In the genomic region with DNA sequence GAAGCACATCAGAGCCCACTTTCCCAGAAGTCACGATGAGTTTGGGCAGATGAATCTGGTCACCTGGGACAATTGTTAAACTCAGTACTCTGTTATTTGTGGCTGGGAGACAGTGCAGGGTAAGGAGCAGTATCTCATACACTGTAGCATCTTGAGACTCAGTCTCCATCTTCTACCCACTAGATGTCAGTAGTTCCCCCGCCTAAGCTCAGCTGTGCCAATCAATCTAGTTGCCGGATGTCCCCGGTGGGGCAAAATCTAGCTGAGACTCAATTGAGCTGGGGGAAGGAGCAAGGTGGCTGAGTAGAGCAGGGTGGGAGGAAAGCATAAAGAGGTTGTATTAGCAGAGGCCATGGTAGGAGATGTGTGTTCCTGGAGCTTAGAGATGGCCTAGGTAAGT, we compare ENCODE assay signal across 11 mouse cellular contexts. TPM values are rescaled to one million over a fixed set of nuclear protein-coding genes. Genes with fewer than 3 reads are reported as not detected.
DNase-seq lines count a peak whose midpoint lies in the region; ATAC-seq and TF ChIP-seq lines count a peak whose summit lies in the region.
"Had no signal": no experiment of that assay in that cellular context is flagged by ENCODE, and none has a peak within 500 bp of the region (broad histone marks: within the 10 kb centered on the region; RNA-seq: fewer than 3 reads in every experiment).

No protein-coding gene starts in this region.

- no peak overlapping the region for H3K27ac ChIP-seq in heart, postnatal 0 days (ENCODE audit: low read depth)
- no peak overlapping the region for H3K27ac ChIP-seq in heart, embryonic 10.5 days
- no peak overlapping the region for H3K27ac ChIP-seq in midbrain, postnatal 0 days (ENCODE audit: low read depth, low read length)
- no peak overlapping the region for H3K27ac ChIP-seq in midbrain, embryonic 16.5 days (ENCODE audit: low read length)
- H3K27ac ChIP-seq: forebrain, embryonic 12.5 days had no signal

- no peak for DNase-seq in heart, postnatal 0 days (ENCODE audit: low spot score)
- DNase-seq in heart, embryonic 10.5 days (ENCODE audit: low spot score) = no peak
- peak; percentile 53 for DNase-seq in midbrain, postnatal 0 days (ENCODE audit: low spot score)
- peak; percentile 11 for DNase-seq in thymus, postnatal 25 days
- no peak for DNase-seq in urinary bladder, postnatal 25 days (ENCODE audit: low spot score)
- no peak for DNase-seq in spleen, adult 18-20 months
- DNase-seq: kidney, adult 11 months had no signal

- H3K9me3 ChIP-seq in heart, postnatal 0 days (replicated peaks; ENCODE audit: control insufficient read depth, low read length) = no peaks in the 10 kb centered on the region
- H3K9me3 ChIP-seq in heart, embryonic 10.5 days = no peaks in the 10 kb centered on the region
- no peaks in the 10 kb centered on the region for H3K9me3 ChIP-seq in midbrain, postnatal 0 days (ENCODE audit: low read length)
- no peaks in the 10 kb centered on the region for H3K9me3 ChIP-seq in midbrain, embryonic 16.5 days (replicated peaks; ENCODE audit: control insufficient read depth, low read length, poor library complexity, severe bottlenecking)
- H3K9me3 ChIP-seq: forebrain, embryonic 12.5 days; megakaryocyte, embryonic 14.5 days had no signal

- 15% methylated on average over 4 of the region's 4 CpGs for WGBS in heart, postnatal 0 days
- 21% methylated on average over 4 of the region's 4 CpGs for WGBS in heart, embryonic 10.5 days
- WGBS in midbrain, postnatal 0 days = 32% methylated on average over 4 of the region's 4 CpGs
- 28% methylated on average over 4 of the region's 4 CpGs for WGBS in midbrain, embryonic 16.5 days

- 0 out of 2 replicates have a peak, but pooled peaks have one; percentile 11 for TF ChIP-seq CTCF in heart, postnatal 0 days (IDR thresholded peaks at IDR 0.05; ENCODE audit: low read depth)
- TF ChIP-seq CTCF in midbrain, postnatal 0 days (IDR thresholded peaks at IDR 0.05) = peak; percentile 57

- TF ChIP-seq EP300 in heart, postnatal 0 days (IDR thresholded peaks at IDR 0.05; ENCODE audit: low read depth) = no peak

- no peaks in the 10 kb centered on the region for H3K4me1 ChIP-seq in heart, postnatal 0 days (ENCODE audit: control insufficient read depth, insufficient read depth)
- H3K4me1 ChIP-seq in heart, embryonic 10.5 days = no peaks in the 10 kb centered on the region
- H3K4me1 ChIP-seq in midbrain, postnatal 0 days (ENCODE audit: insufficient read depth, low read length) = no peaks in the 10 kb centered on the region
- no peaks in the 10 kb centered on the region for H3K4me1 ChIP-seq in midbrain, embryonic 16.5 days (ENCODE audit: control insufficient read depth, insufficient read depth, low read length)
- H3K4me1 ChIP-seq: forebrain, embryonic 12.5 days; megakaryocyte, embryonic 14.5 days had no signal

- ATAC-seq in heart, postnatal 0 days (ENCODE audit: insufficient read depth, low read depth) = no peak
- no peak for ATAC-seq in midbrain, postnatal 0 days (ENCODE audit: low FRiP score)
- no peak for ATAC-seq in midbrain, embryonic 16.5 days
- ATAC-seq in erythroblast, adult 5-6 weeks (replicated peaks; ENCODE audit: low FRiP score, poor library complexity, severe bottlenecking) = peak; percentile 43; the same call in 1 of the 2 replicates

- no peak overlapping the region for H3K4me3 ChIP-seq in heart, postnatal 0 days (ENCODE audit: low read depth, low read length)
- H3K4me3 ChIP-seq in heart, embryonic 10.5 days = no peak overlapping the region
- no peak overlapping the region for H3K4me3 ChIP-seq in midbrain, postnatal 0 days (ENCODE audit: low read depth, low read length)
- H3K4me3 ChIP-seq in midbrain, embryonic 16.5 days (ENCODE audit: low read depth, low read length) = no peak overlapping the region
- H3K4me3 ChIP-seq: forebrain, embryonic 12.5 days; megakaryocyte, embryonic 14.5 days had no signal

- no peaks in the 10 kb centered on the region for H3K27me3 ChIP-seq in heart, postnatal 0 days (ENCODE audit: control insufficient read depth, insufficient read depth, low read length)
- H3K27me3 ChIP-seq in heart, embryonic 10.5 days (ENCODE audit: insufficient read depth, poor library complexity, severe bottlenecking) = no peaks in the 10 kb centered on the region
- H3K27me3 ChIP-seq in midbrain, postnatal 0 days (ENCODE audit: insufficient read depth, low read length) = no peaks in the 10 kb centered on the region
- H3K27me3 ChIP-seq in midbrain, embryonic 16.5 days (ENCODE audit: control insufficient read depth, insufficient read depth, low read depth, low read length) = no peaks in the 10 kb centered on the region
- H3K27me3 ChIP-seq: forebrain, embryonic 12.5 days had no signal

- no peak overlapping the region for H3K4me2 ChIP-seq in heart, postnatal 0 days (ENCODE audit: low read depth, low read length)
- H3K4me2 ChIP-seq in midbrain, postnatal 0 days (ENCODE audit: low read depth, low read length, poor library complexity, severe bottlenecking) = no peak overlapping the region
- no peak overlapping the region for H3K4me2 ChIP-seq in midbrain, embryonic 16.5 days (ENCODE audit: low read length)
- H3K4me2 ChIP-seq: forebrain, embryonic 12.5 days had no signal

- H3K9ac ChIP-seq in heart, postnatal 0 days (replicated peaks; ENCODE audit: low read depth, low read length) = no peak overlapping the region
- no peak overlapping the region for H3K9ac ChIP-seq in midbrain, postnatal 0 days (replicated peaks; ENCODE audit: low read length, poor library complexity, severe bottlenecking)
- no peak overlapping the region for H3K9ac ChIP-seq in midbrain, embryonic 16.5 days (ENCODE audit: low read depth, low read length)
- H3K9ac ChIP-seq: forebrain, embryonic 12.5 days had no signal

- H3K36me3 ChIP-seq in heart, postnatal 0 days (replicated peaks; ENCODE audit: control insufficient read depth, insufficient read depth, low read length) = no peaks in the 10 kb centered on the region
- no peaks in the 10 kb centered on the region for H3K36me3 ChIP-seq in heart, embryonic 10.5 days
- H3K36me3 ChIP-seq in midbrain, postnatal 0 days (ENCODE audit: insufficient read depth, low read length) = no peaks in the 10 kb centered on the region
- no peaks in the 10 kb centered on the region for H3K36me3 ChIP-seq in midbrain, embryonic 16.5 days (ENCODE audit: control insufficient read depth, insufficient read depth, low read length)
- H3K36me3 ChIP-seq: forebrain, embryonic 12.5 days had no signal

RNA-seq across cellular contexts. Expression of a gene that starts 57.7 kb away (rescaled TPM):
- total RNA-seq in heart, postnatal 0 days (2014; rRNA removed; ENCODE audit: low replicate concordance) = 30.7 and 44.3 TPM in 2 replicates
- 63.9 and 68.1 TPM in 2 replicates for polyA plus RNA-seq in heart, postnatal 0 days (2015; fragmentation: Nextera tagmentation; extraction: Ambion mirVana)
- 65.4 and 66.2 TPM in 2 replicates for polyA plus RNA-seq in heart, embryonic 10.5 days (2016; fragmentation: Nextera tagmentation; extraction: Ambion mirVana)
- 17.0 and 35.2 TPM in 2 replicates for total RNA-seq in midbrain, postnatal 0 days (2014; rRNA removed)
- polyA plus RNA-seq in midbrain, postnatal 0 days (2015; fragmentation: Nextera tagmentation; extraction: Ambion mirVana) = 29.5 and 33.2 TPM in 2 replicates
- 43.0 and 43.3 TPM in 2 replicates for polyA plus RNA-seq in midbrain, embryonic 16.5 days (2015; fragmentation: Nextera tagmentation; extraction: Ambion mirVana)
- 10.7 and 38.2 TPM in 2 replicates for total RNA-seq in erythroblast, adult 5-6 weeks (2015; ENCODE audit: low replicate concordance)
- 16.7 and 21.2 TPM in 2 replicates for total RNA-seq in erythroblast, adult 5-6 weeks (2017; ENCODE audit: low replicate concordance)

RNA-seq across cellular contexts. Expression of a gene that starts 57.8 kb away (rescaled TPM):
- 50.5 and 81.3 TPM in 2 replicates for total RNA-seq in heart, postnatal 0 days (2014; rRNA removed; ENCODE audit: low replicate concordance)
- polyA plus RNA-seq in heart, postnatal 0 days (2015; fragmentation: Nextera tagmentation; extraction: Ambion mirVana) = 91.4 and 99.2 TPM in 2 replicates
- polyA plus RNA-seq in heart, embryonic 10.5 days (2016; fragmentation: Nextera tagmentation; extraction: Ambion mirVana) = 47.2 and 55.6 TPM in 2 replicates
- 47.2 and 53.2 TPM in 2 replicates for total RNA-seq in midbrain, postnatal 0 days (2014; rRNA removed)
- polyA plus RNA-seq in midbrain, postnatal 0 days (2015; fragmentation: Nextera tagmentation; extraction: Ambion mirVana) = 66.3 and 69.1 TPM in 2 replicates
- 70.9 and 74.8 TPM in 2 replicates for polyA plus RNA-seq in midbrain, embryonic 16.5 days (2015; fragmentation: Nextera tagmentation; extraction: Ambion mirVana)
- total RNA-seq in erythroblast, adult 5-6 weeks (2015; ENCODE audit: low replicate concordance) = 6.5 and 8.3 TPM in 2 replicates
- total RNA-seq in erythroblast, adult 5-6 weeks (2017; ENCODE audit: low replicate concordance) = 5.5 and 8.9 TPM in 2 replicates

Comparison
In these comparisons a context has a peak if more than half of its experiments do, and no peak if none do; other contexts are left out.
1. DNase-seq: peak in midbrain, postnatal 0 days (single experiment) and thymus, postnatal 25 days (single experiment); none in heart, postnatal 0 days (single experiment), heart, embryonic 10.5 days (single experiment), urinary bladder, postnatal 25 days (single experiment) and spleen, adult 18-20 months (0 of 2).